Mouse (Mus musculus): ENCODE measurements around the gene Sf3b3.
"Not testable (repeated sequence)": the region's sequence is repeated elsewhere in the genome, so short reads cannot be mapped to it uniquely, and the experiment has no call there.

Gene Sf3b3

DNA sequence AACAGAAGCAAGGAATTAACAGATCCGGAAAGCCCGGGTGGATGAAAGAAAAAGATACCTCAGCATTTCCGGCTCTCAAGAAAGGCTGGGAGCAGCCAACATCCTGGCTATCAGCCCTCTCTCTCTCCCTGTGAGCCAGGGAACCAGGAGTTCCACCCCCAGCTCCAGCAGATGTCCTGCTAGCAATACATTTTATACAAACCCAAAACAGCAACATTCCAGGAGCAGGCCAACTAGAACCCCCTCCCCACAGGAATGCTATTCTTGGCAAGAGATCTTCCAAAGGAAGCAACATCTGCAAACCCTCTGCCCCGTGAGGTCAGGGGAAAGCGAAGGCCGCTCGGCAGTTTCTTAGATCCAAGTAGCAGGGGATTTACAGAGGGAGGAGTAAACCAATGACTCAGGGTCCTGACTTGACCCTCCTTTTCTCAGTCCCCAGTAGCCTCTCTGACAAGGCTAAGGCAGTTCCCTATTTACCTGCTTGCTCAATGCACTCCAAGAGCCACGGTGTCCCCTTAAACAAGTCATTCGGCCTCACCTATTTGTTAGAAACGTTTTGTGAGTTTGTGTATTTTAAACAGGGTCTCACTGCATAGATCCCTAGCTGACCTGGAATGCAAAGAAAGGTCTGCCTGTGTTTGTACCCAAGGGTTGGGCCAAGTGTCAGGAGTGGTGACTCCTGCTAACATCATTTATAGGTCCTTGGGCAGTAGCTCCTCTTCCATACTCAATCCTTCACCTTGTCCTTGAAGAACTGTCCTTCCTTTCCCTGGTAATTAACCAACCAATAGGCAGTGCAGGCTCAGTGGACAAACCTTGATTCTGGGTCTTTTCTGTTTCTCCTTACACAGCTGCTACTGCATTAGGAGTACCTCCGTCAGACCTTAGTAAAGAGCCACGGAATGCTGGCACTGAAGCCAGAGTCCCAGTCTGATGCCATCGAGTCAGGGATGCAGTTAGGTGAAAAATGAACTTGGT, 37.8 kb downstream of the Sf3b3 start:
- in situ Hi-C loops (cut with MseI, MboI): loop anchor here in 1 of 2 experiments (5.0 kb wide), 1 partner anchor 56 kb away; no protein-coding TSS in a partner anchor

DNA sequence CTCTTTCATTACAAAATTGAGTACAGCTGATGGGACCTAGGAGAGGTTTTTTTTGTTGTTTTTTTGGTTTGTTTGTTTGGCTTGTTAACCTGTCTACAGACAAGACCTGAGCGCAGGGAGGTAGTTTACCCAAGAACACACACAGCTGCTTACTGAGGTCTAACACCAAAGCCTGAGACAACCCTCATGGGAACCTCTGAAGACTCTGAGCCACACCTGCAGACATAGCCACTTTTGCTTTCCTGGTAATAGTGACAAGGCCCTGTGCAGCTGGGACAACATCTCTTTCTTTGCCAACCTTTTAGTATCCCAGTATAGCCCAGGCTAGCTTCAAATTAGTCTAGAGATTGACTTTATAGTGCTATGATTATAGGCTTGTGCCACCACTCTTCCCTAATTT, 40.4 kb downstream of the Sf3b3 start:
- in situ Hi-C loops (cut with MseI, MboI): loop anchor here in 1 of 2 experiments (5.0 kb wide), 1 partner anchor 54 kb away; no protein-coding TSS in a partner anchor

DNA sequence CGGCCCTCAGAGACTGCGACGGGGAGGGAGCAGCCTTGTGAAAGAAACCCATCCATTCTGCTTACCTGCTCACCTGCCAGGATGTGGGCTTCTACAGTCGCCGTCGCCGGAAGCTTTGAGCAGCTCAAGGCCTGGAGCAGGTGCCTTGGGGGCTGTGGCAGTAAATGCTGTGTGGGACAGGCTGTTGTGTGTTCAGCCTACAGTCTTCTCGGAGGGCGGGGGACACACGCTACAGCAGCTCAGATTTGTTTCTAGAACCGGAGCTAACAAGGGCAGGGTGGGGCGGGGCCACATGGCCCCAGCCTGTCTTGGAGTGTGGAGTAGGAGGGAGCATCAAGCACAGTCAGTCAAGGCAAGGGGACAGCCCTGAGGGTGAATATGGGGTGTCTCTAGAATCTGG, 40.9 kb downstream of the Sf3b3 start, which contains the start of gene Il34:
TSS of gene Il34 (minus strand) at position 256 of the 400 bp plus-strand sequence.
- in situ Hi-C loops (cut with MseI, MboI): loop anchor here in 1 of 2 experiments (5.0 kb wide), 1 partner anchor 53 kb away; no protein-coding TSS in a partner anchor

DNA sequence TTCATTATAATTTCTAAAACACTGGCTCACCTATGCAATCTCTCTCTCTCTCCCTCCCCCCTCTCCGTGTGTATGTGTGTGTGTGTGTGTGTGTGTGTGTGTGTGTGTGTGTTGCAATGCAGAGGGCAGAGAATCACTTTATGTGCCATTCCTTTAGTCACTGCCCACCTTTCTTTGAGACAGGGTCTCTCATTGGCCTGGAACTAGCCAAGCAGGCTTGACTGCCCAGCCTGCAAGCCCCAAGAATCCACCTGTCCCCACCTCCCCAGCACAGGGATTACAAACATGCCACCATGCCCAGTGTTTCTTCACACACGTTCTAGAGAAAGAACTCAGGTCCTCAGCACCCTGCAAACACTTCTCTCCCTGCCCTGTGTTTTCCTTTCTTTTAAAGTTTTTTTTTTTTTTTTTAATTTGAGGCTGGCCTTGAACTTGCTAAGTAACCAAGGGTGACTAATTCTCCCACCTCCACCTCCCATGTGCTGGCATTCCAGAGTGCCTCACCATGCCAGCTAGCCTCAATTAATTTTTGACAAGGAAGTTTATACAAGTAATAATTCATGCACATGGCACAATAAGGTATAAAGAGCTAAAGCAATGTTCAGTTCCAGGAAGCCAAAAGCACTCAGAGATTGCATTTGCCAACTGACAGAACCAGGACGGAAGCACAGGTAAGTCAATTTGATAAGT, 41.6 kb downstream of the Sf3b3 start:
- in situ Hi-C loops (cut with MseI, MboI): loop anchor here in 1 of 2 experiments (5.0 kb wide), 1 partner anchor 53 kb away; no protein-coding TSS in a partner anchor

DNA sequence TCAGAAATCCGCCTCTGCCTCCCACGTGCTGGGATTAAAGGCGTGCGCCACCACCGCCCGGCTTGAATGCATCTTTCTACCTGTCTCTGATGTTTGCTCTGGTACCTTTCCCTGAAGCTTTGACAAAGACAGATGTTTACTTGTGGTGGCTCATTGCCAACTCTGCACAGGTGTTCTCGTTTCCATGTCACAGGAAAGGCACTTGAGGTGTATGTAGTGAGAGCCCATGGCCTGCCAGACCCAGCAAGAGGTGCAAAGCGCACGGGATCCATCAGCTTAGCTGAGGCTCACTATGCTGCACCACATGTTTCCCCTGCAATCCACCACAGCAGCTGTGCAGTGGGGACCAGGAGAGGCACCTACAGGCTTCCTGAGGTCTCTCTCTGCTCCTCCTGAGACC, 42.7 kb downstream of the Sf3b3 start:
- in situ Hi-C loops (cut with MseI, MboI): no loop called here

DNA sequence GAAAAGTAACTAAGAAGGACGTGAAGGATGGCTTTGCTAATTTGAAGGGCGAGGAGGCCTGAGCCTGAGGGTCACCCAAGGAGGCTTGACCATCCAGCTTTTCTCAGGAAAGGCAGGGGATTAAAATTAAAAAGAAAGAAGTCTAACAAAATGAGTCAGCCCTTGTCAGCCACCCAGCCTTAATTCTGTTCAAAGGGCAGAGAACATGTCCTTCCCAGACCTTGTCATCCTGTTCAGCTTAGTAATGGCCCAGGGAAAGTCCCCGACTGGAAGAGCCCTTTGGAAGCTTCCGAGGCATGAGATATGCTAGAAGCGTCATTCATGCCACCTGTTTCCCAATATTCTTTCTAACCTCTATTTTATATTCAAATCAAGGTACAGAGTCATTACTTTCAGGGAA, 43.6 kb downstream of the Sf3b3 start:
- in situ Hi-C loops (cut with MseI, MboI): no loop called here

DNA sequence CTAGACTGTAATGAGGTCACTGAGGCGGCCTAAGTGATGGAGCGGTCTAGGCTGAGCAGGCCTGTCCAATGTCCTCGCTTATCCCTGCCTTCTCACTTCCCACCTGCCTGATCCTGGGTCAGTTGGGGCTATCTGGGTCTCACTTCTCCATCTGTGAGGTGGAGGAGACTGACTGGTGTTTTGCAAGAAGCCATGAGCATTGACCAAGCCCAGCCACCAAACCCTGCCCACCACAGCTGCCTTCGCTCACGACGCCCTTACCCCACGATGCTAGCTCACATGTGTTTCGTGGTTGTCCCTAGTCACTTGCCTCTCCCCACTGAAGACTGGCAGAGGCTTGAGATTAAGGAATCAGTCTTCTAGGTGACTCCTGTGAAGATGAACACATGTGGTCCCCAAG, 49.5 kb downstream of the Sf3b3 start:
- in situ Hi-C loops (cut with MseI, MboI): no loop called here

DNA sequence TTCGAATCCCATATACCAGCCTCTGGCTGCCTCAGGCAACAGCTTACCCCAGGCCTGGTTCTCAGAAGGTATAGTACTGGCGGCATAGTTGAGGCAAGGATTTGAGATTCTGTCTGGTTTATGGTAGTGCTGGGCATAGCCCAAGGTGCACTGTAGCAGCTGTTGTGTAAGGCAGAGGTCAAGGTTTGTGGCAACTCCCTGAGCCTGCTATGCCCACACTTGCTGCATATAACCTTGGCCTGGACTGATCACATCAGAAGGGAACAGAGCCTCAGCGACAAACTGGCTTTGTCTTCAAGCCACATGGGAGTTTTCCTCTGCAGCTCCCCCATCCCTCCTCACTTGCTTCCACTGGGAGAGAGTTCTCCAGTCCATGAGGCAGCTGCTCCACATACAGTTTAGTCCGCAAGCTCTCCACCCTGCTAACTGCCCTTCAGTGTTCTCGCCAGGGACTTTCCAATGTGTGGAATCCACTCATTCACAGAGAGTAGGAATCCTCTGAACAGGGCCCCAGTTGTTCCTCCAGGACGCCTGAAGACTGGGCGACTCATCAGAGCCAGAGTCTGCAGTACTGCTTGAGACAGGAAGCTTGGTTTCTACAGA, 52.1 kb downstream of the Sf3b3 start:
- in situ Hi-C loops (cut with MseI, MboI): no loop called here

DNA sequence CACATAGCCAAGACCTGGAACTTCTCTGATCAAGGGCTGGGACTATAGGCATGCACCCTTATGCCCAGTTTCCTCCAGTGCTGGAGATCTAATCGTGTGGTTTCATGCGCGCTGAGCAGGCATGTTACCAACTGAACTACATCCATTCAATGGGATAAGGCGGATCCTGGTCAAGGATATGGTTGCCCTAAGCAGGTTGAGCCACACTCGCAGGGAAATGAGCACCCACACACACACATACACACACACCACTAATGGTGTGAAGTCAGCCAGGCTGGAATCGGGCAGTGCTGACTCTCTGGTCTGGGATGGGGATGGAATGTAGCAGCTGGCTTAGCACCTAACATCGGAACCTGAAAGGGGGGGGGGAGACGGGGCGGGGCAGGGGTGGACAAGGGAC, 52.7 kb downstream of the Sf3b3 start:
- in situ Hi-C loops (cut with MseI, MboI): no loop called here

DNA sequence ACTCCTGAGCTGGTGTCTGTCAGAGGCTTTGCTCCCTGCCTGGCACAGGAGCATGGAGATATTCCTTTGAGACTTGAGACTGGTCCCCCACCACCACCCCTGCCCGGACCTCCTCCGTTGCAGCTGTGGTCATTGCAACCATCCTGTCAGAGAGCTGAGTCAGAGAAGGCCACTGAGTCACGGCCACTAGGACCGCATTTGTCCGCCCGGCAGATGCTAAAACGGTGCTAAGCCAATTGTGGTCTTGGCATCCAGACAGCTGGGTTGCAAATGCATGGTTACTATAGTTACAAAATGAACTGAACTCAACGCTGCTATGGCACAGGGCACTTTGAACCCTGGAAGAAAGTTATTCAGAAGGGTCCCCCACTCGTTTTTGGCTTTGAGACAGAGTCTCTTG, 53.1 kb downstream of the Sf3b3 start:
- in situ Hi-C loops (cut with MseI, MboI): no loop called here

DNA sequence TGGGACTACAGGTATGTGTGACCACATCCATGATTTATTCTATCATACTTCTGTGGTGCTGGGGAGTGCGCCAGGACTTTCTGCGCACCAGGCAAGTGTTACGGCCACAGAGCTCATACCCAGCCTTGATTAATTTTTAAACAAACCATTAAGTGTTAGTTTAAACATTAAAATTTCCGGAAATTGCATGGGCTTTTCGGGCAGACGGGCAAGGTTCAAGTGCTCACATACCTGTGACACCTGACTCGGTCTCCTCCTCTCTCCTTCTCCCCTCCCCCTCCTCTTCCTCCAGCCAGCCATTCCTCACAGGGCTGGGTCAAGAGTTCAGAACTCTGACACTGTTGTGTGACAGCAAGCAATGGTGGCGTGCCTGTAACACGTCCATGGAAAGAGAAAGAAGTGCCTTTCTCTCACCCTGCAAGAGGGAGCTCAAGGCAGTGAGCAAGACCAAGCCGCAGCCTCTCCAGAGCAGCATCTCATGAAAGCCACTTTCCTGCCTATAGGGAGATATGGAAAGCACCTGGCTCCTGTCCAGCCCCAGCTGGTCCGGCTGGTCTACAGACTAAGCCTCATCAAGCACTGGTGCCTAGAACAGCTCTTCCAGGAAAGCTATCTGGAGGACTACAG, 53.9 kb downstream of the Sf3b3 start:
- in situ Hi-C loops (cut with MseI, MboI): no loop called here

DNA sequence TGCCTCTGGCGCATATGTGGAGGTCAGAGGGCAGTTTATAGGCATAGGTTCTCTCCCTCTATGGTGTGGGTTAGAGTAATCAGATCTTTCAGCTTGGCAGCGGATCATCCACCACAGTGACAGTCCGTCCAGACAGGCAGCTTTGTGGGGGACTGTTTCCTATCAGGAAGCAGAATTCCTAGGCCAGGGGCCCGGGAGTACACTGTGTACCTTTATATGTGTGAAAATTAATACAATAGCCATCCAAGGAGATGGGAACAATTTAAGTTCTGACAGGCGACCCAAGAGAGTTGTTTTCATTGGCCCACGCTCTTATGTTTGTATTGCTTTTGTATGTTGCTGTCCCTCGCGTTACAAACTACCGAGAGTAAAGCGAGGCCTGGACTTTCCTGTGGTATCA, 55.4 kb downstream of the Sf3b3 start:
- in situ Hi-C loops (cut with MseI, MboI): no loop called here

DNA sequence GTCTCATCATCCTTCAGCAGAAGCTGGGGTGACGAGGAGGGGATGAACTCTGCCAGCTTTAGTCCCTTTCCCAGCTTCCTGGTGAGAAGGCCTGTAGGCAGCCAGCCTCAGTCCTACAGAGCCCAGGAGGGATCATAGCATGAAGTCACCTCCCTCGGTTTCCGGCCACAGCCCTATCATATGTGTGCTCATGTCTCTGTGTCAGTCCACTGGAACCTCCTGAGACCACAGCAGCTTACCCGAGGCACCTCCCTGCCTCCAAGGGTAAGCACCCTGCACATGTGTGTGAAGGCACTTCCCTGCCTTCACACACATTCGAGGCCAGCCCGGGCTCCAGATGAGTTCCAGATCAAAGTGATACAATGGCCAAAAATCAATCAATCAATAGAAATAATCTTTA, 56.3 kb downstream of the Sf3b3 start:
- in situ Hi-C loops (cut with MseI, MboI): no loop called here

DNA sequence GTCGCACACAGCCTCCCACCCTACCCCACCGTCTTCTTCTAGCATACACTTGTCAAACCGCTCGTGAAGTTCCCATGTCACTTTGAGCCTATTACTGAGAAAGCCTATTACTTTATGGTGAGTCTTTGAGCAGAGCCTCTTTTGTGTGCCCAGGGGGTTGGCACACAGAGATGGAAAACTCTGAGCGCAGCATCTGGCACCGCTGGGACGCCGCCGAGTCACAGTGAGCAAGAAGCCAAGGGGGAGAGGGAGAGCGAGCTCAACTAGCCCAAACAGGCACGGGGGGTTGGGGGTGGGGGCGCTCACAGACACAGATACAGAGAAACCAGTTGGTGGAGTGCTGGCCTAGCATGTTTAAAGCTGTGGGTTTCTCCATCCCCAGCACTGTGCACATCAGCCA, 57.0 kb downstream of the Sf3b3 start:
- in situ Hi-C loops (cut with MseI, MboI): no loop called here

DNA sequence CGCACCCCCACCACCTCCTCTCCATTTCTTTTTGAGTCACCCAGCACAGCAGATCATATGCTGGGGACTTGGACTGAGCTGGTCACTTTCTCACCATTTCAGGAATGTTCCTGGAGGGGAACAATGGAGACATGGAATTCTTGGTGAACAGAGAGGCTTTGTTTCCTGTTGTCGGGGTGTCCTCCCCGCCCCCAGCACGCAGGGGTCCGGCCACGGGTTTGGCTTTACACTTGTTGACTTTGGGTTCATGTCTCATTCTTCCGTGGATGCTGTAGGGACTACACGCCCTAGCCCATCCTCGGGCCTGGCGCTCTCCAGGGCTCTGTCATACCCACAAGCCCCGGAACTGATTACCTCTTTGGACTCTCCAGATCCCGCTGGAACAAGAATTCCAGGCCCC, 57.6 kb downstream of the Sf3b3 start:
- in situ Hi-C loops (cut with MseI, MboI): no loop called here

DNA sequence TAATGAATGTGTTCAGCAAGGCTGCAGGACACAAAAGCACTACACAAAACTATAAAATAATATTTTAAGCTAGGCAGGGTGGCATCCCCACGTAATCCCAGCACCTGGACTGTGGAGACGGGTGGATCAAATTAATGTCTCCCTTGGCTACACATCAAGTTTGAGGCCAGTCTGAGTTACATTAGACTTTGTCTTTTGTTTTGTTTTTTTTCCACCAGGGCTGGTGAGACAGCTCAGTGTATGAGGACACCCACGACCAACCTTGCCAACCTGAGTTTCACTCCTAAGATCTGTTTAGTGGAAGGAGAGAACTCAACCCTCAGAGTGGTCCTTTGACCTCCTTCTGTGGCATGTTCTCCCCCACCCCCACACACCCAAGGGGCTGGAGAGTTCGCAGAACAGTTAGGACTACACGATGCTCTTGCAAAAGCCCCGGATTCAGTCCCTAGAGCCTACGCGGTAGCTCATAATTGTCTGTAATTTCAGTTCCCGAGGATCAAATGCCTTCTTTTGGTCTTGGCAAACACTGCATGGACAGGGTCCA, 59.1 kb downstream of the Sf3b3 start:
- in situ Hi-C loops (cut with MseI, MboI): no loop called here

DNA sequence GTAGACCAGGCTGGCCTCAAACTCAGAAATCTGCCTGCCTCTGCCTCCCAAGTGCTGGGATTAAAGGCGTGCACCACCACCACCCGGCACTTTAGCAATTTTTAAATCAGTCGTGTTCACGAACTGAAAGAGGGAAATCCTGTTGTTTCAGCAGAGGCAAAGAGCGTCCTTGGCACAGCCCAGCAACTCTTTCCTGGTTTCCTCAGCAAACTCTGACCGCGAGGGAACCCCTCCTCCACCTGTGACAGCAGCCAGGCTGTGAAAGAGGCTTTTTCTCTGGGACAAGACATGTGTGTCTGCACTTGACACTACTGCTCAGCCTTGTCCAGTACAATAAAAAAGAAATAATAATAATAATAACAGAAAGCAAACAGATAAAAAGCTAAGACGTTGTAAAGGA, 59.7 kb downstream of the Sf3b3 start:
- in situ Hi-C loops (cut with MseI, MboI): no loop called here

DNA sequence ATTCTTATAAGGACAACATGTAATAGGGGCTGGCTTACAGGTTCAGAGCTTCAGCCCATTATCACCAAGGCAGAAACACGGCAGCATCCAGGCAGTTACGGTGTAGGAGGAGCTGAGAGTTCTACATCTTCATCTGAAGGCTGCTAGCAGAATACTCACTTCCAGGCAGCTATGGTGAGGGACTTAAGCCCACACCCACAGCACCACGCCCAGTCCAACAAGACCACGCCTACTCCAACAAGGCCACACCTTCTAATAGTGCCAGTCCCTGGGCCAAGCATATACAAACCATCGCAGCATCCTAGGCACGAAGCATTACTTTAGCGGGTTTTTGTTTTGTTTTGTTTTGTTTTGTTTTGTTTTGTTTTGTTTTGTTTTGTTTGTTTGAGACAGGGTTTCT, 60.1 kb downstream of the Sf3b3 start:
- in situ Hi-C loops (cut with MseI, MboI): not testable (repeated sequence)

DNA sequence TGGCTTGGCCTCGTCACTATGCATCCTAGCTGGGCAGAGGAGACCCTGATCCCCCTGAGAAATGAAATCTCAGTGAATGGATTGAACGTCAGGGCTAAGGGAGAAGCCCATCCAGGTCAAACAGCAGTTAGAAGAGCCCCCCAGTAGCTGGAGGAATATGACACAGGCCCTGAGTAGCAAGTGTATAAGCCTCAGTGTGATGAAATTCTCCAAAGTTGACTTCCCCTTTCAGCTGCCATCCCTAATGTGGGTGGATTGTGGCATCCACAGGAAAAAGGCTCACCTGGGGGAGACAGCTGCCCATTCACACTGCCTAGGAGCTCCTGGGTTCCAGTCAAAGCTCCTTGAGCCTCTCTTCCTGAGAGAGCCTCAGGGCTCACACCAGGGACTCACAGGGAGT, 61.2 kb downstream of the Sf3b3 start:
- in situ Hi-C loops (cut with MseI, MboI): no loop called here

DNA sequence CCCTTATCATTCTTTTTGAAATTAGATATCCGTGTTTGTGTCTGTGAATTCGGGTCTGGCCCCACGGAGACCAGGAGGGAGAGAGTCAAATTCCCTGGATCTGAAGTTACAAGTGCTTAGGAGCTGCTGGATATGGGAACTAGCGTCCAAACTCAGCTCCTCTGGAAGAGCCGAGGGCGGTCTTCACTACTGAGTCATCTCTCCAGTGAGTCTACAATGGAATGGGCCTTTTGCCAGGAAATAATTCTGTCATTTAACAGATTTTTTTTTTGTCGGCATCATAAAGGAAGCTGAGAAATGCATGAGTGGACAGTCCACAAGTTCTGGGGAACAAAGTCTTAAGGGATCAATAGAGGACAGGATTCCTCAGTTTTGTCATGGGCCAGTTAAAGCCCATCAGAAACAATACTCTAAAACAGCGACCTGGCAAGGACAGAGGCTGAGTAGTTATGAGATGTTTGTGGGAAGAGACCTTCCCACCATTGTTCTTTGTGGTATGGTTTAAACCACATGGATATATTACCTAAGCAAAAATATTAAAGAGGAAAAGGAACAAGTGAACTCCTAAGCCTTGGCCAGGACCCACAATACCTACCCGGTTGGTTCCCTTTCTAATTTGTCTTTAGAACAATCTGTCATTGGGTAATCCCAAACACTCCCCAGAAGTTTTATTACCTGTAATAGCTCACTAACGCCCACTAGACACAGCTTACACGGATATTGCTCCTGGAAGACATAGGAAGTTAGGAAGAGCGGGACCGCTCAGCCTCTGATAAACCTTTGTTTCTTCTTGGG, 66.5 kb downstream of the Sf3b3 start:
- in situ Hi-C loops (cut with MseI, MboI): no loop called here

DNA sequence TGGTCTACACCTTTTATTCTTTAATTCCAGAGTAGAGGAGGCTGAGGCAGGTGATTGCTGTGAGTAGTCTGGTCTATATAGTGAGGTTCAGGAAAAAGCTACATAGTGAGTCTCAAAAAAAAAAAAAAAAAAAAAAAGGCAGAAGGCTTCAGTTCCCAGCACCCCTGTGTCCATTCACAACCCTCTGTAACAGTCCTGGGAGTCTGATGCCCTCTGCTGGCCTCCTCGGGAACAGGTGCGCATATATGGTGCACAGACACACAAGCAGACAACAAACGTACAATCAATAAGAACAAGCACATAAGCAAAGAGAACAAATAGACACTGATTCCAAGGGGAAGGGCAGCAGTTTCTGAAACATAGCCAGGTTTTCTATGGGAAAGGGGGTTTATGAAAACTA, 70.3 kb downstream of the Sf3b3 start:
- in situ Hi-C loops (cut with MseI, MboI): no loop called here

Measured in mouse trophoblast stem cell (cell line).